Mouse (Mus musculus) gastrocnemius, postnatal 4 days (tissue): ENCODE measurements at regions not wholly inside any gene's neighbourhood (a gene's known extent, or its start where the extent isn't known, plus 50 kb on each side); places are given as distances from the start of the nearest gene placed in this dataset.

Source experiments
- DNase-seq, 2 experiments: peaks; one replicate each; pipeline ENCODE4 v3.0.0; 2021 to 2022; ENCODE audit warnings: low spot score in 2 of 2, mixed read lengths in 2 of 2

DNA sequence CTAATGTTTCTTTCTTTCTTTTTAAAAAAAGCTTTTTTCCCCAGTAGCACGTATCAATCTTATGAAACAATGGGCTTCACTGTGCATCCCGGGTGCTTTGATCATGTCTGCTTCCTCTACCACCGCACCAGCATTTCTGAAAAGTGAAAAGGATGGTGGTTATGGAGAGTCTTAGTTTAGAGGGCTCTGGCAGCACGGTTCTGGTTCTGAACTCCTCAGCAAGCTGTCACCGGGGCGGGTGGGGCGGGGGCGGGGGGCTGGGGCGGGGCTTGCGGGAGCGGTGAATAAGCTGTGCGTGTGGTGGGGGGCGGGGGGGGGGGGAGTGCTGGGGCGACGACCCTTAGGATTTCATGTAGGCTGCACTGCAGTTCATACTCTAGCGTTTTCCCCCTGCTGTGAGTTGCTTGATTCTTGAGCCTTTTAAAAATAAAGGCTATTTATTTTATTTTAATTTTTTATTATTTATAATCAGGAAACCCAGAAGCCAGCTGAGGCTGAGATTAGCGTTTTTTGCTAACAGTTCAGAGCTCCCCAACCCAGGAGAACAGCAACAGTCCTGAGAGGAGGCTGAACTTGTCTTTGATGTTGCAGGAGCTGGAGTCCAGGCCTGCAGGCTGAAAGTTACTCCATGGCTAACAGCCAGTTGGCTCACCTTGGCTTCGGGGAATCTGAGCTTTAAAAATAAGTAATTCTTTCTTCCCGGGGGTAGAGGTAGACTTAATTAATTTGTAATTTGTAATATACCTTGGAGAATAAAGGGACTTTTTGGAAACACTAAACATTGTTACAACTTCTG is 59.2 kb upstream of the Tut7 start:
- no peak for DNase-seq

DNA sequence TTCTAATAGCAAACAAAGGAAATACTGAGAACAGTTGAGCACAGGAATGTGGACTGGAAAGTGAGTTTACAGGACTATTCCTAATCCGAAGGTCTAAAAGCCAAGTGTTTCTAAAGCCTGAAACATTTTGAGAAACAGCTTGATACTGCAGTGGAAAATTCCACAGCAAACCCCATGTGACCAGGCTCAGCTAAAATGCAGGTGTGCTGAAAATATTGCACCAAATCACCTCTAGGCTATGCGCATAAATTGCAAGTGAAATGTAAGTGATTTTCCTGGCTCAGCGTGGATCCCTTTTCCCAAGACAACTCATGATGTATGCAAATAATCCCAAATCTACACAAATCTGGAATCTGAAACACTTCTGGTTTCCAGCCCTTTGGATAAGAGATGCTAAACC is 57.1 kb upstream of the Tut7 start:
- no peak for DNase-seq

DNA sequence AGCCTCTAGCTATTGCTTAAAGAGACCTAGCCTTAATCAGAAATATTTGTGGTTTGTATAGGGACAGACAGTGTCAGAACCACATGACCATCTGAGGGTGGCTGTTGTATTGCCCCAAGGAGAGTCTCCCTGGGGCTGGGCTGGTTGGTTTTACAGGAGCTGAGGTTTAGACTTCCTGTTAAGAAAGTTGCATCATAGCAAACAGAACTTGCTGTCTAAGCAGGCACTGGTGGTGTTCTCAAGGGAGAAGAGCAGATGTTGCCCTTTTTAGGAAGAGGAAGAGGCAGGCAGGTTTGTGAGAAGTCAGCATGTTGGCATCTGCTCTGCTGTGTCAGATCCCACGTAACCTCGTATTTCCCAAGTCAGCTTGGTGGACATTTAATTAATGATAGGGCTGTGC is 52.7 kb upstream of the Tut7 start:
- no peak for DNase-seq

DNA sequence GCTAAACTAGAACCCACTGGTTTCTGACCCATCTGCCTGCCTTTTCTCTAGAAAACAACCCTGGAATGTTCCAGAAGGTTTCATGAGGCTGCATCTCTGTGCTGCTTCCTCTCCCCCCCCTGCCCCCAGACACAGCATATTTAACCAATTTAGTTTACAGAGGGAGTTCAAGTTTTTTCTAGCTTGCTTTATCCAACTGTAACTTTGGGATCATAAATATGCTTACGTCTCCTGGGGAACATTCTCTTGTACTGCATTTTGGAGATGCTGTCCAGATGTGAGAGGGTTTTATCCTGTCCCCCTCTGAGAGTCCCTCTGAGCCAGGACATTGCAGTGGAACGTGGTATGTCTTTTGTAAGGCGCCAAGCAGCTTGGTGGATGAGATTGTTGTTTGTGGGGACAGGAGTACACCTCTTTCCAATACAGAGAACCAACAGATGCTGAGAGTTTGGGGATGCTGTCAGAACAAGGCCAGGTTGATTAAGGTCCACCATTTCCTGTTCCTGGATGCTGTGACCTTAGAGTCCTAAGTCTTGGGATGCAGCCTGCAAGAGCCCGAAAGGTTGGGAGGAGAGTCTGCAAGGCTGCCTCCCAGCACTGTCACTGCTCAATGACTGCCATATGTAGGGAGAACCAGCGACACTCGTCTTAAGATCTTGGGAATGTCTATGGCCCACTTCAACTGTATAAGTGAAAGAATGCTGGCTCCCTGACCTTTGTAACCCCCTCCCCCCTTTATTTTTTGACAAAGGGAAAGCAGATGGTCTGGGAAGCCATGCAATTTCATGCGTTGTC is 51.4 kb upstream of the Tut7 start:
- no peak for DNase-seq
